Mouse (Mus musculus) neural tube, embryonic 11.5 days (tissue): ENCODE measurements around the gene Boll. TPM values are rescaled to one million over a fixed set of nuclear protein-coding genes. Genes with fewer than 3 reads are reported as not detected.

ENCODE experiments used
- ATAC-seq: fragments of 200-750 bp; cut with Nextera tagmentation; 2 replicates; pipeline ENCODE4 v1.8.0; 2017; ENCODE audit warnings: moderate number of reproducible peaks, mild to moderate bottlenecking, moderate TSS enrichment, moderate library complexity; ENCODE audit not compliant: insufficient read depth, low FRiP score, low TSS enrichment
- DNase-seq: peaks from one replicate; pipeline ENCODE4 v3.0.0-alpha.2; 2015; ENCODE audit warnings: low spot score
- H3K27ac ChIP-seq: fragments of 300-500 bp; sonication (generic); 2 replicates; pipeline ENCODE4 v1.5.1; 2014; ENCODE audit warnings: low read depth, mild to moderate bottlenecking, low read length
- H3K27me3 ChIP-seq: fragments of 300-500 bp; sonication (generic); 2 replicates; pipeline ENCODE4 v1.6.1; 2014; ENCODE audit warnings: mild to moderate bottlenecking, low read length, mixed read lengths; ENCODE audit not compliant: control insufficient read depth, insufficient read depth
- H3K36me3 ChIP-seq: fragments of 300-500 bp; sonication (generic); 2 replicates; pipeline ENCODE4 v1.6.1; 2014; ENCODE audit warnings: mild to moderate bottlenecking, low read length, moderate library complexity, mixed read lengths; ENCODE audit not compliant: control insufficient read depth, insufficient read depth
- H3K4me1 ChIP-seq: fragments of 300-500 bp; sonication (generic); 2 replicates; pipeline ENCODE4 v1.6.1; 2014; ENCODE audit warnings: low read length, mixed read lengths; ENCODE audit not compliant: control insufficient read depth, insufficient read depth
- H3K4me2 ChIP-seq: fragments of 300-500 bp; sonication (generic); 2 replicates; pipeline ENCODE4 v1.6.1; 2014; ENCODE audit warnings: low read depth, mild to moderate bottlenecking, moderate library complexity
- H3K4me3 ChIP-seq: fragments of 300-500 bp; sonication (generic); 2 replicates; pipeline ENCODE4 v1.5.1; 2014; ENCODE audit warnings: low read depth, low read length
- H3K9ac ChIP-seq: fragments of 300-500 bp; sonication (generic); 2 replicates; pipeline ENCODE4 v1.6.1; 2014; ENCODE audit warnings: mild to moderate bottlenecking, low read length
- H3K9me3 ChIP-seq: fragments of 300-500 bp; sonication (generic); 2 replicates; pipeline ENCODE4 v1.6.1; 2016; ENCODE audit warnings: low read length; ENCODE audit not compliant: control insufficient read depth
- WGBS: fragments of 180-500 bp; shearing (Covaris S2); extraction: QIAGEN DNeasy Blood & Tissue Kit; methylation state at CpG from one replicate; pipeline ENCODE4 v1.1.7; 2014; 5-methylcytosine and 5-hydroxymethylcytosine counted together
- polyA plus RNA-seq: library from polyadenylated mRNA; unstranded; fragments of >200 nt; fragmentation: Nextera tagmentation; extraction: Ambion mirVana; gene quantifications from 2 replicates; pipeline ENCODE4 v1.2.1, GENCODE M21; 2014

Boll gene
- polyA plus RNA-seq, 1 experiment from 2014 or later, result 0.49 TPM

DNA sequence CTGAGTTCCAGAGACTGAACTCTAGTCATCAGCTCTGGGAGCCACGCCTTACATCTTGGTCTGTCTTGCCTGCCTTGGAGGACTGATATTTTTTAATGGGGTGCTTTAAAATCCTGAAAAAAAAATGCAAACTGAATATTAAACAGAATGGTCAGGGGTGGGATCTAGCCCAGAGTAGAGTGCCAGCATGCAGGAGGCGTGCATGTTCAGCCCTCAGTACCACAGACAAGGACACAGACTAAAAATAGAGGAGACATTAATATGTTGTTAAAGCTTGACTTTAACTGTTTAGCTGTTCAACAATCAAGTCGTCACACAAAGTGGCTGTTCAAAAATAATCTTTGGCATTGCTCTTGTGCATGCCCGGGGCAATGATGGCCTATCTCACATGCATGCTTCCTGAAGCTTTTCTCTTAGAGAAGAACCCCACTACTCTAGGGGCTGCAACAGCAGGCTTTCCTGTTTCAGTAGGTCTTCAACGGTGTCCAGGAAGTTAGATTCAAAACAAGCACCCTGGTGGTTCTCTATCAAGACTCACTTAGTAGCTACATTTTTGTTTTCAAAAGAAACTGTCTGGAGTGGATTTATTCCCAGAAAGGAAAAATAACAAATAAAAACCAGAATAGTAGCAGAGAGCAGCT is 154.6 kb downstream of the Boll start:
- WGBS, result 78% methylated on average over 5 of the region's 5 CpGs

DNA sequence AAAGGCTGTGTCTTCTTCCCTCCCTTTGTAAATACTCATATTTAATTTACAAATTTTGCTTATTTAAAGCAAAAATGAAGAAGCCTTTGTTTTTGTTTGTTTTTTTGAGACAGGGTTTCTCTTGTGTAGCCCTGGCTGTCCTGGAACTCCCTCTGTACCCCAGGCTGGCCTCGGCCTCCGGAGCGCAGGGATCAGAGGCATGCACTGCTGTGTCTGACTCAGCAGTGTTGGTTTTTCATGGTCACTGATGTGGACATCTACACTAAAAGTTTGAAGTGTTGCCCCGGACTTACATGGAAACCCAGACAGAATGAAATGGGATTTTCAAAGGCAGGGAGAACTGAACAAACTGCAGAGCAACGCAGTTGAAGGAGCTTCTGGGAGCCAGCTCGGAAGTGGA is 155.7 kb downstream of the Boll start:
- 97% methylated on average over 6 of the region's 6 CpGs for WGBS
- ATAC-seq, result no peak

More for the DNA sequence above, 154.6 kb downstream of the Boll start:
- ATAC-seq, result no peak
- Histone ChIP-seq H3K4me3 (no peak overlapping the region), H3K9me3 (no peaks in the 10 kb centered on the region), H3K4me2 (no peak overlapping the region), H3K36me3 (no peaks in the 10 kb centered on the region), H3K4me1 (no peaks in the 10 kb centered on the region), H3K27me3 (no peaks in the 10 kb centered on the region), H3K9ac (no peak overlapping the region), H3K27ac (no peak overlapping the region)
- DNase-seq, result no peak

DNA sequence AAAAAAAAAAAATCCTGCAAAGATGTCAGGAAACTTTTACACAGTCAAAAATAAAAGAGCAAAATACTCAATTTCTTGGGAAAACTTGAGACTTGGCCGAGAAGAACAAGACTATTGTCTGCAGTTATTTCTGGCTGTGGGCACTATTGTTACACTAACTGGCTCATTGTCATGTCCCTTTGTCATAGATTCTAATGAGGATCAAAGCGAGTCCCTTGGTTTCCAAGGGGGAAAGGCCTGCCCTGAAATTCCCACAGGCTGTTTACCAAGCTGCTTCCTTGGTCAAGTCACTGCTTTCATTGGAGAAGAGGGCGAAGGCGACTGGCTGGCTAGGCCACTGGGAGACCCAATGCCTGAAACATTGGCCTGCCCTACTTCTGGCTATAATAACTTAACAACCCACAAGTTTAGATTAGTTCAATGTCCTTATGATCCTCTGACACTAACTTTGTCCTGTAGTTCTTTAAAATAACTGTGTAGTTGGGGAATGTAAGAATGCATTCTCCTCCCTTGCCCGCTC is 157.4 kb downstream of the Boll start:
- H3K36me3 ChIP-seq, result no peaks in the 10 kb centered on the region
- no peak overlapping the region for H3K4me2 ChIP-seq
- H3K4me3 ChIP-seq, result no peak overlapping the region
- H3K27me3 ChIP-seq, result no peaks in the 10 kb centered on the region
- DNase-seq (no peak), ATAC-seq (no peak)
- no peak overlapping the region for H3K9ac ChIP-seq
- H3K27ac ChIP-seq, result no peak overlapping the region
- 33% methylated on average over 5 of the region's 5 CpGs for WGBS
- H3K4me1 ChIP-seq, result no peaks in the 10 kb centered on the region
- no peaks in the 10 kb centered on the region for H3K9me3 ChIP-seq

More for the DNA sequence above, 155.7 kb downstream of the Boll start:
- Histone ChIP-seq H3K4me2 (no peak overlapping the region), H3K4me3 (no peak overlapping the region), H3K27ac (no peak overlapping the region), H3K27me3 (no peaks in the 10 kb centered on the region), H3K4me1 (no peaks in the 10 kb centered on the region), H3K9me3 (no peaks in the 10 kb centered on the region), H3K9ac (no peak overlapping the region), H3K36me3 (no peaks in the 10 kb centered on the region)
- no peak for DNase-seq

DNA sequence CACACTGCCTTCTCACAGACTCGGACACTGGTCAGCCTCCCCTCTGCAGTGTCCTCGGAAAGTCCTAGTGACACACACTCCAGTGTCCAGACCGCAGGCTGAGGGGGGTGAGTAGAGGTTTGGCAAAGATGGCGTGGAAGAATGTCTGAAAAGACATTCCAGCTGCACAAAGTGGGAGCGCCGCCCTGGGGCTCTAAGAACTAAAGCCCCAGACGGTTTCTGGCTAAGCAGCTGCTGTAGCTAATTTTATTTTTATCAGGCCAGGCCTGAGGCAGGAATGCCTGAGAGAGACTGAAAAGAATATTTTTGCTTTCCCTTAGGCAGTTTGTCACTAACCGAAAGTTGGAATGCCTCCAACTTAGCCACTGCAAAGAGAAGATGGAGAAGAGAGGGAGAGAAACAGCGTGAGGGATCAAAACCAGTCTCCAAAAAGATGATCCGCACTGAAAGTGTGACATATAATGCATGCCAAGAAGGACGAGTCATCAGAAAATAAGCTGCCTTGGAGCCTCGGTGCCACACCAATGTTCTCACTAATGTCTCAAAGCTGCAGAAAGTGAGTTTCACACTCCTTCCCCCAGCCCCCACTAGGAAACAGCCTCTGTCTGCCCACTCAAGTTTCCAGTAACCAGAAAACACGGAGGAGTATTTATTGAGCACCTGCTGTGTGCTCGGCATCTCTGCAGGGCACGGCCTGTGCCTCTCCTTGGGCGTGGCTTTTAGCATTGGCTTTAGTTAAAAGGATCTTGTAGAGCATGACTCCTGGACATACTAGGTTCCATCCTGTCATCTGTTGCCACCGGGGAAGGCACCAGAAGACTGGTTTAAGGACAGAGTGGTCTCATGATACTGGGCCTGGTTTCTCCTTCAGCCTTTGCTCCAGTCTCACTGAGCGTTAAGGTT is 161.2 kb downstream of the Boll start:
- no peak for DNase-seq
- H3K36me3 ChIP-seq, result no peaks in the 10 kb centered on the region
- H3K9me3 ChIP-seq, result no peaks in the 10 kb centered on the region
- H3K4me2 ChIP-seq, result no peak overlapping the region
- ATAC-seq, result no peak
- no peak overlapping the region for H3K27ac ChIP-seq
- WGBS, result 83% methylated on average over 18 of the region's 18 CpGs
- H3K9ac ChIP-seq, result no peak overlapping the region
- no peak overlapping the region for H3K4me3 ChIP-seq
- no peaks in the 10 kb centered on the region for H3K27me3 ChIP-seq
- no peaks in the 10 kb centered on the region for H3K4me1 ChIP-seq

DNA sequence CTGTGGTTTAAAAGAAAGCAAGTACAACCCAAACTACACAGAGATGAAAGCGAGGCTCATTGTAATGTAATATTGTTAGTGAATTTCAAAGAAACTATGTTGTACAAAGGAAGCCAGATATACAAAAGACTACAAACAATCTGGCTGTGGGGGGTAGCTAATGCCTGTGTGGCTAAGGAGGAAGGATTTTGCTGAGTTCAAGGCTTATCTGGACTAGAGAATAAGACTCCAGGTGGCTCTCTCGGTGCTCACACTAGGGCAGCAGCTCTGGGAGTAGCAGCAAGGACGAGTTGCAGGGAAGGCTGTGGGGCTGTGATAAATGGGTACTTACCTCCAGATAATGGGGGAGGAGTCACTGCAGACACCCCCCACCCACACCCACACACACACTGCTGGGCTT is 164.6 kb downstream of the Boll start:
- ATAC-seq (no peak), DNase-seq (no peak)
- no peaks in the 10 kb centered on the region for H3K36me3 ChIP-seq
- no peaks in the 10 kb centered on the region for H3K27me3 ChIP-seq
- no peak overlapping the region for H3K9ac ChIP-seq
- H3K4me1 ChIP-seq, result no peaks in the 10 kb centered on the region; the same call in 1 of the 2 replicates
- 25% methylated on average over 3 of the region's 3 CpGs for WGBS
- H3K4me3 ChIP-seq, result no peak overlapping the region
- H3K9me3 ChIP-seq, result no peaks in the 10 kb centered on the region
- H3K4me2 ChIP-seq, result no peak overlapping the region
- no peak overlapping the region for H3K27ac ChIP-seq

Other genes with a start within 250 kb of the Boll start
- 141 and 145 TPM in 2 replicates for gene Mob4, start 232.2 kb downstream of the Boll start, polyA plus RNA-seq
- gene Rftn2, start 136.7 kb downstream of the Boll start, polyA plus RNA-seq, result 12.3 and 14.2 TPM in 2 replicates
- gene Mars2, start 126.3 kb downstream of the Boll start, polyA plus RNA-seq, result 2.6 and 3.6 TPM in 2 replicates
- 2.6 and 3.1 TPM in 2 replicates for gene Plcl1, start 42.5 kb upstream of the Boll start, polyA plus RNA-seq